Mouse (Mus musculus): ENCODE data around the gene Hist2h2aa1.
"Not testable (repeated sequence)": the region's sequence is repeated elsewhere in the genome, so short reads cannot be mapped to it uniquely, and the experiment has no call there.

DNA sequence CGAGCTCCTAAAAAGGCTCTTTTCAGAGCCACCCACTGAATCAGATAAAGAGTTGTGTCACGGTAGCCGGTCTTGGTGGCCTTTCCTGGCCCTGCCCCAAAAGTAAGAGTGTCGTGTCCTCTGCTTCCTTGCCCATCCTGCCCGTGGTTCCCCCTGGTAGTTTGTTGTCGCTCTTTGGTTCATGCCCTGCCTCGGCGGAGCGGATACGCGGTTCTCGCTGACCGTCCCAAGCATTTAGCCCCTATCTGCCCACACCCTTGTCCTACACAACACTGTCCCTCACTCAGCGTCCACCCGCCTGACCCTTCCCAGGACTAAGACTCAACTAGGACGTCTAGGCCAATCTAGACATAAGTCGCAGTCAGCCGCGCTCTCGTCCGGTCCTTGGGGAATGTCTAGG lies 721 bp downstream of the Hist2h2aa1 start:
- TF ChIP-seq POLR2A (IDR thresholded peaks at IDR 0.05; ENCODE audit: borderline replicate concordance, extremely low read depth, low read depth, low read length), result peak; percentile 28; the same call in 1 of the 2 replicates
- not testable (repeated sequence) for TF ChIP-seq CTCF (IDR thresholded peaks at IDR 0.05; ENCODE audit: insufficient read depth, low read length)

Data from lung, adult 2 months (tissue).